Mouse (Mus musculus): Measurements from ENCODE around the gene Ccdc47.

The Ccdc47 gene

GRCm38 (mm10) chr11:106198277-106198676 lies 17.9 kb downstream of the Ccdc47 start:
- DNase-seq (ENCODE audit: low spot score), result no peak

- no peak for DNase-seq (ENCODE audit: low spot score)
Observed at GRCm38 (mm10) chr11:106195341-106195740, 20.8 kb downstream of the Ccdc47 start.

- no peak for DNase-seq (ENCODE audit: low spot score)
Observed at GRCm38 (mm10) chr11:106194891-106195290, 21.3 kb downstream of the Ccdc47 start.

GRCm38 (mm10) chr11:106194155-106194541 lies 22.0 kb downstream of the Ccdc47 start:
- no peak for DNase-seq (ENCODE audit: low spot score)

DNA sequence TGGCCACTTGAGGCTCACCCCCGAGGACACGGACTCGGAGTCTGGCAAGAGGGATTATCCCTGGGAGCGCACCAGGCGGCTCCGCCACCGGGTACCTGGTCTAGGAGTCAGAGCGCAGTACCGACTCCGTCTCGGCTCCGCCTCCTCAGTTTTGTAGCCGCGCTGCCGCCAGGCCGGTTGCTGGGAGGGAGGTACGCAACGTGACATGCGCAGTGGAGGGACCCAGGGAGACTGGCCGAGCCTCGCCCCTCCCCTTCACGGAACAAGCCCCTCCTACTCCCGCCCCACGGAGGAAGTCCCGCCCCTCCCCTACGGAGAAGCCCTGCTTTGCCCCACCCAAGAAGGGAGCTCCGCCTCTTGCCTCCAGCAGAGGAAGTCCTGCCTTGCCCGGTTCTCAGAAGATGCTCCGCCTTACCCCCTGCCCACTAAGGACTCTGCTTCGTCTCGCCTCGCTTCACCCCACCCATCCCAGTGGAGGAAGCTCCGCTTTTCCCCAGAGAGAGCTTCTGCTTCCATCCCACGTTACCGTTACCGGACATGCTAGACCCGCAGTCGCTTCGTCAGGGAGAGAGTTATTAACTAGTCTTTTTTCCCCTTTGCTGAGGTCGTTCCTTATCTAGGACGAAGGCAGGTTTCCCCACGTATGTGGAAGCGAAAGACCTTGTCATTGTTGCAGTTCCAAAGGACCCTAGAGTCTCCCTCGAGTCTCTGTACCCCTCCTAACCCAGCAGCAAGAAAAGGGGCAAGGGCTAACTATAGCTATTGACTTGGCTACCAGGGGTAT lies 22.6 kb downstream of the Ccdc47 start:
- peak; percentile 100 for DNase-seq (ENCODE audit: low spot score)

GRCm38 (mm10) chr11:106192657-106193370 lies 23.3 kb downstream of the Ccdc47 start:
- no peak for DNase-seq (ENCODE audit: low spot score)

- no peak for DNase-seq (ENCODE audit: low spot score)
Observed at GRCm38 (mm10) chr11:106192241-106192640, 23.9 kb downstream of the Ccdc47 start.

DNA sequence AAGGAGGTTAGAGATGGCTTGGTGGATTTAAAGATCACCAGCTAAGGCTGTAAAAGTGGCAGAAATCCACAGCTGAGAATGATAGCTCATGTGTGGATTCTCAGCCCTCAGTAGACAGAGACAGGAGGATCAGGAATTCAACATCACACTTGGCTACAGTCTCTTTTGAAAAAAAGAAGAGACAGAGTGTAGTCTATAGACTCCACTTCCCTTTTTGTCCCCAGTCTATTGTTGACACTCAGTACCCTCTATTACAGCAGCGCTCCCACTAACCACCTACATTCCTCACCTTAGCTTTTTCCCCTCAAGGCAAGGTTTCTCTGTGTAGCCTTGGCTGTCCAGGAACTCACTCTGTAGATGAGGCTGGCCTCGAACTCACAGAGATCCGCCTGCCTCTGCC lies 24.4 kb downstream of the Ccdc47 start:
- no peak for DNase-seq (ENCODE audit: low spot score)

DNA sequence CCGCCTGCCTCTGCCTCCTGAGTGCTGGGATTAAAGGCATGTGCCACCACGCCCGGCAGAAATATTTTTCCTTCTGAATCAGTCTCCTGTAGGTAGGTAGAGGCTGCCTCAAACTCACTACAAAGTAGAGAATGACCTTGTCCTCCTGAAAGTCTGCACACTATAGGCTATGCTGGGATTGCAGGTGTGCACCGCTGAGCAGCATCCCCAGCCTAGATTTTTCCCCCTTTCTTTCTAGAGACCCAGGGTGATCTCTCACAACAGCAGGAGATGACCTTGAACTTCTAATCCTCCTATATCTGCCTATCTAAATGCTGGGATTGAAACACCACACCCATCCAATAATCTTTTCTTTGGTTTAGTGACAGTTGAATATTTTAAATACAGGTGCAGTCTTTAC lies 28.8 kb downstream of the Ccdc47 start:
- DNase-seq (ENCODE audit: low spot score), result no peak

GRCm38 (mm10) chr11:106180449-106180801 lies 35.7 kb downstream of the Ccdc47 start:
- DNase-seq (ENCODE audit: low spot score), result no peak

DNA sequence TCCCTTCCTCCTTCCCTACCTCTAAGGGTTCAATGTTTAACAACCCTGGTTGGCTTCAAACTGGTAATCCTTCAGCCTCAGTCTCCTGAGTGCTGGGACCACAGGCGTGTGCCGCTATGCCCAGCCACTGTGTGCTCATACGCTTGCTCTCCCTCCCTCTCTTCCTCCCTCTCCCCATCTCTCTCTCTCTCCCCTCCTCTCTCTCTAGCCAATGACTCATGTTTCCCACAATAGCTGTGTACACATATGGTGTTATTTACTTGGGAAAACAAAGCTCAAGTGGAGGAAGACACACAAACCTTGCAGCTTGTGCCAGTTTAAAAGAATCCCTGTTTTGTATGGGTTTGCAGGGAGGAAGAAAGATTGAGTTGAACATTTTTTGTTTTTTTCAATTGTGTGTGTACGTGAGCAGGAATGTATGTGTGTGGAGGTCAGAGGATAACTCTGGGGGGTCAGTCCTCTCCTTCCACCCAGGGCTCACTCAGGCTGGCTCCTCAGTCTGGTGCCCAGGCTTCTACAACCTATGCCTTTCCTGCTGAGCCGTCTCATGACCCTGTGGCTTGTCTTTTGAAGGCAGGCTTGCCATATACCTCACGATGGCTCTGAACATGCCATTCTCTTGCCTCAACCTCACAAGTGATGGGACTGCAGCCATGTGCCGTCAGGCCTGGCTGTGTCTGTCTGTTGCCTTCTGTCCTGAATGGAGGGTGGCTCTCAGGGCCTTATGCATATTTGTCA lies 36.3 kb downstream of the Ccdc47 start:
- DNase-seq (ENCODE audit: low spot score), result no peak

- DNase-seq (ENCODE audit: low spot score), result no peak
Observed at GRCm38 (mm10) chr11:106178036-106178782, 37.9 kb downstream of the Ccdc47 start.

GRCm38 (mm10) chr11:106176372-106176771 lies 39.8 kb downstream of the Ccdc47 start:
- no peak for DNase-seq (ENCODE audit: low spot score)

GRCm38 (mm10) chr11:106175081-106175480 lies 41.1 kb downstream of the Ccdc47 start:
- no peak for DNase-seq (ENCODE audit: low spot score)

- no peak for DNase-seq (ENCODE audit: low spot score)
Observed at GRCm38 (mm10) chr11:106174372-106174771, 41.8 kb downstream of the Ccdc47 start.

DNA sequence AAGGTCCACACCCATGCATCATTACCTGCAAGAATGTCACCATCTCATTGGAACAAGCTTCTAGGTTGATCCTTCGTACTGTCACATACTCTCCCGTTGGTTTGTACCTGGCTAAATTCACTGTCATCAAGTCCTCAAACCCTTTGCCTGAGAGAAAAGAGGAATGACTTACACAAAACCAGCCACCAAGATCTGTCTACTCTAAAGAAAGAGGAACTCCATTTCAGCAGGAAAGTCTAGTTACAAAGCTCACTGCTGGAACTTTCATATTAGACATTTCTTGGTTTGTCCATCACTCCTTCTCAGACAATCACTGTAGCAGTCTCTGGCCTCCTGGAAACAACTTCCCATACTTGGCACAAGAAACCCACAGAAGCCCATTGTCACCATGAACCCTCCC lies 42.9 kb downstream of the Ccdc47 start:
- DNase-seq (ENCODE audit: low spot score), result no peak

DNA sequence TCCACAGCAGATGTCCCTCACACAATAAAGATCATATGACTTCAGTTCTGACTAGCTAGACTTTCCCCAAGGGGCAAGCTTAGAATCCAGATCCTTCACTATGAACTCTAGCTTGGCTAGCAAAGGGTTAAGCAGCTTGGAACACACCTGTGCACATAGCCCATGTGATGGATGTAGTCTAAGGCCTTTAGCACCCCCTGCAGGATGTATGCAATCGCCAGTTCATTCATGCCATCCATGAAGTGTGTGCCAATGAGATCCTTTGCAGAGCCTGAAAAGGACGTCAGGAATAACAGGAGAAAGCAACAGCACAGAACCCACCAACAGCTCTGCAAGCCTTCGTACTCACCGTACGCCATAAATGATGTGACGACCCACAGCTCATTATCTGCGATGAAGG lies 45.3 kb downstream of the Ccdc47 start:
- no peak for DNase-seq (ENCODE audit: low spot score)

GRCm38 (mm10) chr11:106167435-106167834 lies 48.7 kb downstream of the Ccdc47 start:
- DNase-seq (ENCODE audit: low spot score), result no peak

DNA sequence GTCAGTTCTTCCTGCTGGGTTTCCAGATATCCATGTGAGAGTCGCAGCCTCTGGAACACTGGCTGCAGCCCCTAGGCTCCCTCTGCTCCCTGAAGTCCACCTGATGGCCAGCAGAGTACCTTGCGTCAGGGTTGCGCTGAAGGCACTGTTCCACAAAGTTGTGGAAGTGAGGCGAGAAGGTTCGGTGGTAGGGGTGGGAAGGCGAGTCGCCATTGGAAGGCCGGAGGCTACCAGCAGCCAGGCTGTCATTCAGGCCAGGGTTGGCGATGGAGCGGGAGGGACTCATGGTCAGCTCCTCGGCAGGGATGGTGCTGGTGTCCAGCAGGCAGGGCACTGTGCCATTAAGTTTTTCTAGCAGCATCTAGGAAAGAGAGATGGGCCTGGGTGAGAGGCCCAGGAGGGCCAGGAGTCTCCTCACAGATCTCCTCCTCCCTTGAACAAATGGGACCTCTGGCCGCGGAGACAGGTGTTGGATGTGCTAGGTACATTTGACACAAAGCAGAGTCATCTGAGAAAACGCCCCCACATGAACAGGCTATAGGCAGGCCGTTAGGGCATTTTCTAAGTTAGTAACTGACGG lies 51.5 kb downstream of the Ccdc47 start:
- no peak for DNase-seq (ENCODE audit: low spot score)

GRCm38 (mm10) chr11:106163546-106163945 lies 52.6 kb downstream of the Ccdc47 start:
- DNase-seq (ENCODE audit: low spot score), result no peak

- DNase-seq (ENCODE audit: low spot score), result no peak
Observed at GRCm38 (mm10) chr11:106162237-106162636, 53.9 kb downstream of the Ccdc47 start.
